Mouse (Mus musculus): Measurements from ENCODE around the gene Ccdc58.

DNA sequence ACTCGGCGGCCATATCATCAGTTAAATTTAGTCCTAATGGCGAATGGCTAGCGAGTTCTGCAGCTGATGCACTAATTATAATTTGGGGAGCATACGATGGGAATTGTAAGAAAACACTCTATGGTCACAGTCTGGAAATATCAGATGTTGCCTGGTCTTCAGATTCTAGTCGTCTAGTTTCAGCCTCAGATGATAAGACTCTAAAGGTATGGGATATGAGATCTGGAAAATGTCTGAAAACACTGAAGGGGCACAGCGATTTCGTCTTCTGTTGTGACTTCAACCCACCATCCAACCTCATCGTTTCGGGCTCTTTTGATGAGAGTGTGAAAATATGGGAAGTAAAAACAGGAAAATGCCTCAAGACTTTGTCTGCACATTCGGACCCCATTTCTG lies 29.9 kb upstream of the Ccdc58 start:
- no peak for TF ChIP-seq CTCF (IDR thresholded peaks at IDR 0.05; ENCODE audit: extremely low read depth, insufficient read length, insufficient replicate concordance, low read depth, low read length)
- TF ChIP-seq POLR2A (IDR thresholded peaks at IDR 0.05; ENCODE audit: low read depth, low read length) = no peak

Data from small intestine, adult 2 months (tissue).